ENCODE assay signal across 20 mouse cellular contexts in genomic region chr17:10791661-10792060, GRCm38 (mm10). TPM values are rescaled to one million over a fixed set of nuclear protein-coding genes. Genes with fewer than 3 reads are reported as not detected.
A peak's percentile ranks its signal among the peaks of the same experiment; 100 is the strongest.
DNase-seq lines count a peak whose midpoint lies in the region; ATAC-seq lines count a peak whose summit lies in the region.
"Had no signal": no experiment of that assay in that cellular context is flagged by ENCODE, and none has a peak within 500 bp of the region (broad histone marks: within the 10 kb centered on the region; RNA-seq: fewer than 3 reads in every experiment).

No protein-coding gene starts in this region.

- peak overlapping the region; percentile 21; the same call in 1 of the 2 replicates for H3K9ac ChIP-seq in forebrain, embryonic 13.5 days
- H3K9ac ChIP-seq in forebrain, embryonic 12.5 days: no peak overlapping the region
- H3K9ac ChIP-seq in hindbrain, embryonic 14.5 days: no peak overlapping the region
- H3K9ac ChIP-seq in hindbrain, embryonic 16.5 days (ENCODE audit: low read depth, low read length): no peak overlapping the region
- H3K9ac ChIP-seq in midbrain, embryonic 15.5 days: 0 out of 2 replicates have a peak overlapping the region, but pooled peaks have one; percentile 5
- H3K9ac ChIP-seq in midbrain, embryonic 16.5 days (ENCODE audit: low read depth, low read length): no peak overlapping the region
- H3K9ac ChIP-seq in embryonic facial prominence, embryonic 14.5 days (ENCODE audit: low read depth, low read length): no peak overlapping the region
- H3K9ac ChIP-seq: heart, embryonic 15.5 days; hindbrain, embryonic 15.5 days; limb, embryonic 12.5 days; liver, embryonic 15.5 days; neural tube, embryonic 12.5 days had no signal

- no peaks in the 10 kb centered on the region for H3K36me3 ChIP-seq in forebrain, embryonic 13.5 days (ENCODE audit: poor library complexity, severe bottlenecking)
- H3K36me3 ChIP-seq in forebrain, embryonic 12.5 days (replicated peaks): no peaks in the 10 kb centered on the region
- no peaks in the 10 kb centered on the region for H3K36me3 ChIP-seq in hindbrain, embryonic 14.5 days (replicated peaks; ENCODE audit: control insufficient read depth, insufficient read depth)
- no peaks in the 10 kb centered on the region for H3K36me3 ChIP-seq in hindbrain, embryonic 16.5 days (ENCODE audit: control insufficient read depth, insufficient read depth, low read length)
- H3K36me3 ChIP-seq in midbrain, embryonic 15.5 days (replicated peaks): no peaks in the 10 kb centered on the region
- no peaks in the 10 kb centered on the region for H3K36me3 ChIP-seq in midbrain, embryonic 16.5 days (ENCODE audit: control insufficient read depth, insufficient read depth, low read length)
- H3K36me3 ChIP-seq in embryonic facial prominence, embryonic 14.5 days (ENCODE audit: control insufficient read depth, insufficient read depth, low read length): no peaks in the 10 kb centered on the region
- H3K36me3 ChIP-seq: heart, embryonic 15.5 days; hindbrain, embryonic 15.5 days; limb, embryonic 12.5 days; liver, embryonic 15.5 days; neural tube, embryonic 12.5 days had no signal

- no peaks in the 10 kb centered on the region for H3K27me3 ChIP-seq in forebrain, embryonic 13.5 days
- no peaks in the 10 kb centered on the region for H3K27me3 ChIP-seq in forebrain, embryonic 12.5 days
- no peaks in the 10 kb centered on the region for H3K27me3 ChIP-seq in hindbrain, embryonic 14.5 days (ENCODE audit: control insufficient read depth, insufficient read depth, low read length)
- H3K27me3 ChIP-seq in hindbrain, embryonic 16.5 days (replicated peaks; ENCODE audit: control insufficient read depth, insufficient read depth, low read length): no peaks in the 10 kb centered on the region
- no peaks in the 10 kb centered on the region for H3K27me3 ChIP-seq in midbrain, embryonic 15.5 days (replicated peaks)
- no peaks in the 10 kb centered on the region for H3K27me3 ChIP-seq in midbrain, embryonic 16.5 days (ENCODE audit: control insufficient read depth, insufficient read depth, low read depth, low read length)
- no peaks in the 10 kb centered on the region for H3K27me3 ChIP-seq in embryonic facial prominence, embryonic 14.5 days (replicated peaks; ENCODE audit: control insufficient read depth, insufficient read depth, low read length)
- H3K27me3 ChIP-seq: heart, embryonic 15.5 days; hindbrain, embryonic 15.5 days; limb, embryonic 12.5 days; liver, embryonic 15.5 days; neural tube, embryonic 12.5 days had no signal

- no peak overlapping the region for H3K27ac ChIP-seq in forebrain, embryonic 13.5 days
- H3K27ac ChIP-seq in forebrain, embryonic 12.5 days: no peak overlapping the region
- 0 out of 2 replicates have a peak overlapping the region, but pooled peaks have one; percentile 11 for H3K27ac ChIP-seq in hindbrain, embryonic 14.5 days
- no peak overlapping the region for H3K27ac ChIP-seq in hindbrain, embryonic 16.5 days (ENCODE audit: low read depth, low read length)
- no peak overlapping the region for H3K27ac ChIP-seq in midbrain, embryonic 15.5 days
- no peak overlapping the region for H3K27ac ChIP-seq in midbrain, embryonic 16.5 days (ENCODE audit: low read length)
- H3K27ac ChIP-seq in embryonic facial prominence, embryonic 14.5 days (replicated peaks; ENCODE audit: low read depth, low read length): no peak overlapping the region
- H3K27ac ChIP-seq: gastrocnemius, adult 2 months; heart, embryonic 15.5 days; hindbrain, embryonic 15.5 days; limb, embryonic 12.5 days; liver, embryonic 15.5 days; neural tube, embryonic 12.5 days had no signal

- H3K4me2 ChIP-seq in forebrain, embryonic 13.5 days: no peak overlapping the region
- no peak overlapping the region for H3K4me2 ChIP-seq in forebrain, embryonic 12.5 days
- no peak overlapping the region for H3K4me2 ChIP-seq in hindbrain, embryonic 14.5 days (replicated peaks)
- H3K4me2 ChIP-seq in hindbrain, embryonic 16.5 days (ENCODE audit: low read length): no peak overlapping the region
- no peak overlapping the region for H3K4me2 ChIP-seq in midbrain, embryonic 15.5 days
- no peak overlapping the region for H3K4me2 ChIP-seq in midbrain, embryonic 16.5 days (ENCODE audit: low read length)
- no peak overlapping the region for H3K4me2 ChIP-seq in embryonic facial prominence, embryonic 14.5 days (ENCODE audit: low read depth, low read length)
- H3K4me2 ChIP-seq: heart, embryonic 15.5 days; hindbrain, embryonic 15.5 days; limb, embryonic 12.5 days; liver, embryonic 15.5 days; neural tube, embryonic 12.5 days had no signal

- peak; percentile 55 for DNase-seq in hindbrain, embryonic 14.5 days (ENCODE audit: low spot score)
- DNase-seq in embryonic facial prominence, embryonic 14.5 days (ENCODE audit: low spot score): peak; percentile 79
- DNase-seq: cerebellum, adult 11-12 months; gastrocnemius, adult 2 months; lung, postnatal 4 days; right cerebral cortex, postnatal 4 days; thymus, adult 2 months had no signal

- H3K9me3 ChIP-seq in forebrain, embryonic 13.5 days (replicated peaks): no peaks in the 10 kb centered on the region
- no peaks in the 10 kb centered on the region for H3K9me3 ChIP-seq in forebrain, embryonic 12.5 days
- no peaks in the 10 kb centered on the region for H3K9me3 ChIP-seq in hindbrain, embryonic 14.5 days (ENCODE audit: control insufficient read depth, low read length)
- no peaks in the 10 kb centered on the region for H3K9me3 ChIP-seq in hindbrain, embryonic 16.5 days (ENCODE audit: control insufficient read depth, low read length)
- no peaks in the 10 kb centered on the region for H3K9me3 ChIP-seq in midbrain, embryonic 15.5 days
- H3K9me3 ChIP-seq in midbrain, embryonic 16.5 days (replicated peaks; ENCODE audit: control insufficient read depth, low read length, poor library complexity, severe bottlenecking): no peaks in the 10 kb centered on the region
- no peaks in the 10 kb centered on the region for H3K9me3 ChIP-seq in embryonic facial prominence, embryonic 14.5 days (ENCODE audit: control insufficient read depth, low read length)
- H3K9me3 ChIP-seq: heart, embryonic 15.5 days; hindbrain, embryonic 15.5 days; limb, embryonic 12.5 days; liver, embryonic 15.5 days; neural tube, embryonic 12.5 days had no signal

- H3K4me3 ChIP-seq in forebrain, embryonic 13.5 days: no peak overlapping the region
- H3K4me3 ChIP-seq in forebrain, embryonic 12.5 days (replicated peaks): no peak overlapping the region
- H3K4me3 ChIP-seq in hindbrain, embryonic 14.5 days (replicated peaks; ENCODE audit: low read length): no peak overlapping the region
- H3K4me3 ChIP-seq in hindbrain, embryonic 16.5 days (ENCODE audit: low read length): no peak overlapping the region
- H3K4me3 ChIP-seq in midbrain, embryonic 15.5 days: no peak overlapping the region
- H3K4me3 ChIP-seq in midbrain, embryonic 16.5 days (ENCODE audit: low read depth, low read length): no peak overlapping the region
- H3K4me3 ChIP-seq in embryonic facial prominence, embryonic 14.5 days (ENCODE audit: low read depth, low read length): no peak overlapping the region
- H3K4me3 ChIP-seq: gastrocnemius, adult 2 months; heart, embryonic 15.5 days; hindbrain, embryonic 15.5 days; limb, embryonic 12.5 days; liver, embryonic 15.5 days; neural tube, embryonic 12.5 days had no signal

- peaks cover 13% of the 10 kb centered on the region for H3K4me1 ChIP-seq in forebrain, embryonic 13.5 days
- peaks cover 10% of the 10 kb centered on the region; the same call in 1 of the 2 replicates for H3K4me1 ChIP-seq in forebrain, embryonic 12.5 days
- H3K4me1 ChIP-seq in hindbrain, embryonic 14.5 days (replicated peaks; ENCODE audit: control insufficient read depth, insufficient read depth, low read length): 0 out of 2 replicates have a peak, but pooled peaks cover 7% of the 10 kb centered on the region
- no peaks in the 10 kb centered on the region for H3K4me1 ChIP-seq in hindbrain, embryonic 16.5 days (ENCODE audit: control insufficient read depth, insufficient read depth, low read depth, low read length)
- peaks cover 8% of the 10 kb centered on the region for H3K4me1 ChIP-seq in midbrain, embryonic 15.5 days
- H3K4me1 ChIP-seq in midbrain, embryonic 16.5 days (ENCODE audit: control insufficient read depth, insufficient read depth, low read length): peaks cover 3% of the 10 kb centered on the region
- peaks cover 3% of the 10 kb centered on the region; the same call in 1 of the 2 replicates for H3K4me1 ChIP-seq in embryonic facial prominence, embryonic 14.5 days (ENCODE audit: control insufficient read depth, insufficient read depth, low read length)
- H3K4me1 ChIP-seq: limb, embryonic 12.5 days; liver, embryonic 15.5 days had no signal

- no peak for ATAC-seq in forebrain, embryonic 13.5 days
- ATAC-seq in forebrain, embryonic 12.5 days (ENCODE audit: low FRiP score): no peak
- ATAC-seq in hindbrain, embryonic 14.5 days (ENCODE audit: low FRiP score): no peak
- ATAC-seq in hindbrain, embryonic 16.5 days: no peak
- no peak for ATAC-seq in midbrain, embryonic 15.5 days (replicated peaks)
- no peak for ATAC-seq in midbrain, embryonic 16.5 days
- no peak for ATAC-seq in embryonic facial prominence, embryonic 14.5 days (ENCODE audit: low read depth)
- no peak for ATAC-seq in granulocyte monocyte progenitor cell, adult 5-6 weeks (replicated peaks; ENCODE audit: poor library complexity, severe bottlenecking)

- 42% methylated on average over 3 of the region's 3 CpGs for WGBS in forebrain, embryonic 13.5 days
- WGBS in forebrain, embryonic 12.5 days: 53% methylated on average over 3 of the region's 3 CpGs
- 45% methylated on average over 3 of the region's 3 CpGs for WGBS in hindbrain, embryonic 14.5 days
- 43% methylated on average over 3 of the region's 3 CpGs for WGBS in hindbrain, embryonic 16.5 days
- WGBS in midbrain, embryonic 15.5 days: 45% methylated on average over 3 of the region's 3 CpGs
- WGBS in midbrain, embryonic 16.5 days: 37% methylated on average over 3 of the region's 3 CpGs
- 19% methylated on average over 3 of the region's 3 CpGs for WGBS in embryonic facial prominence, embryonic 14.5 days

RNA-seq across cellular contexts. Expression of gene Pacrg, which starts 48.5 kb away (rescaled TPM):
- 4.1 and 5.3 TPM in 2 replicates for polyA plus RNA-seq in forebrain, embryonic 13.5 days (2015; fragmentation: Nextera tagmentation; extraction: Ambion mirVana)
- polyA plus RNA-seq in forebrain, embryonic 12.5 days (2016; fragmentation: Nextera tagmentation; extraction: Ambion mirVana): 4.9 and 7.4 TPM in 2 replicates
- polyA plus RNA-seq in hindbrain, embryonic 14.5 days (2014; fragmentation: Nextera tagmentation; extraction: Ambion mirVana): 18.6 and 21.9 TPM in 2 replicates
- 21.7 and 23.2 TPM in 2 replicates for polyA plus RNA-seq in hindbrain, embryonic 16.5 days (2015; fragmentation: Nextera tagmentation; extraction: Ambion mirVana)
- polyA plus RNA-seq in midbrain, embryonic 15.5 days (2015; fragmentation: Nextera tagmentation; extraction: Ambion mirVana): 10.7 and 12.1 TPM in 2 replicates
- polyA plus RNA-seq in midbrain, embryonic 16.5 days (2015; fragmentation: Nextera tagmentation; extraction: Ambion mirVana): 17.4 and 22.5 TPM in 2 replicates
- 1.4 and 3.6 TPM in 2 replicates for polyA plus RNA-seq in embryonic facial prominence, embryonic 14.5 days (2014; fragmentation: Nextera tagmentation; extraction: Ambion mirVana)
- total RNA-seq in granulocyte monocyte progenitor cell, adult 5-6 weeks (2014; fragmentation: Nextera tagmentation): not detected in 2 replicates
- not detected in 2 replicates for total RNA-seq in granulocyte monocyte progenitor cell, adult 5-6 weeks (2017)
- total RNA-seq: common myeloid progenitor, adult 5-6 weeks had no signal
- polyA plus RNA-seq: liver, embryonic 15.5 days had no signal

RNA-seq across cellular contexts. Expression of gene Prkn, which starts 48.5 kb away (rescaled TPM):
- polyA plus RNA-seq in forebrain, embryonic 13.5 days (2015; fragmentation: Nextera tagmentation; extraction: Ambion mirVana): 1.6 and 2.7 TPM in 2 replicates
- polyA plus RNA-seq in forebrain, embryonic 12.5 days (2016; fragmentation: Nextera tagmentation; extraction: Ambion mirVana): 1.5 and 2.2 TPM in 2 replicates
- 4.0 and 4.4 TPM in 2 replicates for polyA plus RNA-seq in hindbrain, embryonic 14.5 days (2014; fragmentation: Nextera tagmentation; extraction: Ambion mirVana)
- 5.7 and 7.3 TPM in 2 replicates for polyA plus RNA-seq in hindbrain, embryonic 16.5 days (2015; fragmentation: Nextera tagmentation; extraction: Ambion mirVana)
- 4.8 and 5.0 TPM in 2 replicates for polyA plus RNA-seq in midbrain, embryonic 15.5 days (2015; fragmentation: Nextera tagmentation; extraction: Ambion mirVana)
- 5.1 and 6.6 TPM in 2 replicates for polyA plus RNA-seq in midbrain, embryonic 16.5 days (2015; fragmentation: Nextera tagmentation; extraction: Ambion mirVana)
- 2.3 and 2.9 TPM in 2 replicates for polyA plus RNA-seq in embryonic facial prominence, embryonic 14.5 days (2014; fragmentation: Nextera tagmentation; extraction: Ambion mirVana)
- 1.8 and 1.9 TPM in 2 replicates for total RNA-seq in granulocyte monocyte progenitor cell, adult 5-6 weeks (2014; fragmentation: Nextera tagmentation)
- total RNA-seq in granulocyte monocyte progenitor cell, adult 5-6 weeks (2017): not detected in 2 replicates
- polyA plus RNA-seq: C2C12 had no signal

Comparison
In these comparisons a context has a peak if more than half of its experiments do, and no peak if none do; other contexts are left out.
1. H3K9ac ChIP-seq: peak in forebrain, embryonic 13.5 days (single experiment) and midbrain, embryonic 15.5 days (single experiment); none in forebrain, embryonic 12.5 days (single experiment), hindbrain, embryonic 14.5 days (single experiment), hindbrain, embryonic 16.5 days (single experiment), midbrain, embryonic 16.5 days (single experiment) and embryonic facial prominence, embryonic 14.5 days (single experiment).